Mouse (Mus musculus) gastrocnemius, postnatal 36 days (tissue): ENCODE measurements around the gene Zfp784. TPM values are rescaled to one million over a fixed set of nuclear protein-coding genes. Genes with fewer than 3 reads are reported as not detected.
"Not testable (repeated sequence)": the region's sequence is repeated elsewhere in the genome, so short reads cannot be mapped to it uniquely, and the experiment has no call there.

ENCODE experiments used
- DNase-seq, 2 experiments: peaks; one replicate each; pipeline ENCODE4 v3.0.0; 2022
- intact Hi-C: fragments of 180-260 bp; cut with DNase I; formaldehyde crosslinking; loops from one replicate; pipeline ENCODE4 v1.15.1; 2025
- total RNA-seq, 2 experiments: library from RNA; stranded (reverse); gene quantifications; 2 replicates each; pipeline ENCODE4 v1.2.3; 2021

Gene Zfp784
- total RNA-seq, 2 experiments from 2014 or later, result 2.2 to 3.9 TPM

DNA sequence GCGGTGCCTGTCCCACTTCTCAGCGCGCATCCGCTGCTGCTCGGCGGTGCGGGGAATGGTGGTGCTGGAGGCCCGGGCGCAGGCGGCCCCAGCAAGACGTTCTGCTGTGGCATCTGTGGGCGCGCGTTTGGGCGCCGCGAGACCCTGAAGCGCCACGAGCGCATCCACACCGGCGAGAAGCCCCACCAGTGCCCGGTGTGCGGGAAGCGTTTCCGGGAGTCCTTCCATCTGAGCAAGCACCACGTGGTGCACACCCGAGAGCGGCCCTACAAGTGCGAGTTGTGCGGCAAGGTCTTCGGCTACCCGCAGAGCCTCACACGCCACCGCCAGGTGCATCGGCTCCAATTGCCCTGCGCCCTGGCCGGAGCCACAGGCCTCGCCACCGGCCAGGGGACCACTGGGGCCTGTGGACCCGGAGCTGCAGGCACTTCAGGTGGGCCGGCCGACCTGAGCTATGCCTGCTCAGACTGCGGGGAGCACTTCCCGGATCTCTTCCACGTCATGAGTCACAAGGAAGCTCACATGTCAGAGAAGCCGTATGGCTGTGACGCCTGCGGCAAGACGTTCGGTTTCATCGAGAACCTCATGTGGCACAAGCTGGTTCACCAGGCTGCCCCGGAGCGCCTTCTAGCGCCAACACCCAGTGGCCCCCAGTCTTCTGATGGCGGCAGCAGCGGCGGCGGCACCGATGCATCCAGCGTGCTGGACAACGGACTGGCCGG lies 7.5 kb downstream of the Zfp784 start:
- intact Hi-C loops, result no loop called here
- DNase-seq, result no peak

DNA sequence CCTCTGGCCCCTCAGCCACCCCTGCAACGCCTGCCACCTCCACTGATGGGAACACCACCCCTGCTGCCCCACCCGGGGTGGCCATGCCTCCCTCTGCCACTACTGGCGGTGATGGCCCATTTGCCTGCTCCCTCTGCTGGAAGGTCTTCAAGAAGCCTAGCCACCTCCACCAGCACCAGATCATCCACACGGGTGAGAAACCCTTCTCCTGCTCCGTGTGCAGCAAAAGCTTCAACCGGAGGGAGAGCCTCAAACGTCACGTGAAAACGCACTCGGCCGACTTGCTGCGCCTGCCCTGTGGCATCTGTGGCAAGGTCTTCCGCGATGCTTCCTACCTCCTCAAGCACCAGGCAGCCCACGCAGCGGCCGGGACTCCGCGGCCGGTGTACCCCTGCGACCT lies 8.3 kb downstream of the Zfp784 start:
- DNase-seq, result no peak
- intact Hi-C loops, result no loop called here

GRCm38 (mm10) chr7:5029543-5029942 lies 8.7 kb downstream of the Zfp784 start:
- no peak for DNase-seq
- intact Hi-C loops, result no loop called here

DNA sequence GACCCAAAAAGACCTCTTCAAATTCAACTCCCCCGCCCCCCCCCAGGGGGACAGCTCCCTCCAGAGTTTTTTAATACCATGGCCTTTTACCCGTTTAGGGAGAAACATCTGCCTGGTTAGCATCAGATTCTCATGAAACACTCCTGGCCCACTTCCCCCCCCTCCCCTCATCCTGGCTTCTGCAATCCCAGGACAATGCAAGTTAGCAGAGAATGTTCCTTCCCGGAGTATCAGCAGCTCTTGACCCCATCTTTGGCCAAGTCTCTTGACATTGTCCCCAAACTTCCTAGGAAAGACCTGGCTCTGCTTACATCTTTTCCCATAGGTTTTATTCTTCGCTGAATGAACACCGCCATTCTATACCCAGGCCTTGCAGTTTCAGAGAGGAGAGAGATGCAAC lies 17.0 kb downstream of the Zfp784 start:
- DNase-seq, result no peak
- intact Hi-C loops, result no loop called here

- intact Hi-C loops, result no loop called here
- no peak for DNase-seq
Observed at GRCm38 (mm10) chr7:5020685-5021084, 17.6 kb downstream of the Zfp784 start.

DNA sequence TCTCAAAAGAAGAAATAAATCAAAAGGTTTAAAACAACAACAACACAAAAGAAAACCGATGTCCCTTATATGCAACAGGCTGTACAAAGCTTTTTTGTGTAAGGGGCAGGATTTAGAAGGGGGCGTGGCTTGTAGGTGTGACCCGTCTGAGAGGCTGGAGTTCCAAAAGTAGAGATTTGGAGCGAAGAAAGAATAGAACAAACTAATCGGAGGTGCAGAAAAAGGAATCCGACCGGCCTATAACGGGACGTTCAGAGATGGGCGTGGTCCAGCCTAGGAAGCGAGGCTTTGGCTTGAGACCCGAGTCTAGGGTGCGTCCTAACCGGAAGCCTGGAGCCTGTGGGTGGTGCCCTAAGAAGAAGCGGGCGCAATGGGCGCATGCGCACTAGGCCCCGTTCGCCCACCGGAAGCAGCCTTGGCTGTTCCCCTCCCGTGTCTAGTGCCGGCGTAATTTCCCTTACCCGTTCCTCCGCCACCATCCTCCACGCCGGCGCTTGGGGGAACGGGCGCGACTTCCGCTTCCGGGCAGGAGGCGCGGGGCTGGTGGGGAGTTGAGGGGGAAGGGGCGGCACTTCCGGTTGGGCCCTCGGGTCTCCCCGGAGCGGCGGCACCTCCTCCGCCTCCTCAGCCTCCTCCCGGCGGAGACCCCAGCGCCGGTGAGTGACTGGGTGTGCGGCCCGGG lies 18.1 kb downstream of the Zfp784 start, which contains the start of the genes Zfp865 and Ccdc106:
Zfp865 (plus strand) TSS at position 377 of the 682 bp plus-strand sequence.
Ccdc106 (plus strand) TSS at position 554 of the 682 bp plus-strand sequence.
- DNase-seq, result peak; percentile 99
- intact Hi-C loops, result no loop called here

- DNase-seq, intact Hi-C loops: not testable (repeated sequence)
Observed at GRCm38 (mm10) chr7:5019576-5019975, 18.7 kb downstream of the Zfp784 start.

DNA sequence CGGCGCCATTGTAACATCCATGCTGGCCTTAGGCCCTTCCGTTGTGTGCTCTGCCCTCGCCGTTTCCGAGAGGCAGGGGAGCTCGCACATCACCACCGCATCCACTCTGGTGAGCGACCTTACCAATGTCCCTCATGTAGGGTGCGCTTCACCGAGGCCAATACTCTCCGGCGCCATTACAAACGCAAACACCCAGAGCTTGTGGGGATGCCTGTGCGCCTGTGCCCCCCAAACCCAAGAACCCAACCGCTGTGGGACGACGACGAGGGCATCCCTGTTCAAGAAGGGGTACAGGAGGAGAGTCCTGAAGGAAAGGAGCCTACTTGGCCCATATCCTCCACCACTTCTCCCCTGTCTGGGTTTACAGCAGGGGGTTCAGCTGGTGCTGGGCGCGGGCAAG lies 20.3 kb downstream of the Zfp784 start:
- DNase-seq, result no peak
- intact Hi-C loops, result no loop called here

DNA sequence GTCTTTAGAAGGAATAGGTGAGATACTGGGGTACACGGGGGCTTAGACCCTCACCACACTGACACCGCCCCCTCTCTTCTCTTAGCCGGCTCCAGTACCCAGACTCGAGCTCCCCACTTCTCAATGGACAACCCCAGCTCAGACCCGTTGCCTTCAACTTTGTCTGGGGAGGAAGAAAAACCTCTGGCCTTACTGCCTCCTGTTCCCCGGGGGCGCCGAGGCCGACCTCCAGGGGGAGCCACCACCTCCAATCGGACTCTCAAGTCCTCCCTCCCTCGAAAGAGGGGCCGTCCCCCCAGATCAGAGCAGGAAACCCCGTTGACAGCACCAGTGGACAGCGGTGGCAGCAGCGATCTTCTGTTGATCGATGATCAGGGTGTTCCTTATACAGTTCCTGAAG lies 20.9 kb downstream of the Zfp784 start:
- intact Hi-C loops, result no loop called here
- DNase-seq, result no peak

- no peak for DNase-seq
- intact Hi-C loops, result no loop called here
Observed at GRCm38 (mm10) chr7:5016920-5017319, 21.3 kb downstream of the Zfp784 start.

GRCm38 (mm10) chr7:5016057-5016456 lies 22.2 kb downstream of the Zfp784 start:
- intact Hi-C loops, result no loop called here
- DNase-seq, result no peak

DNA sequence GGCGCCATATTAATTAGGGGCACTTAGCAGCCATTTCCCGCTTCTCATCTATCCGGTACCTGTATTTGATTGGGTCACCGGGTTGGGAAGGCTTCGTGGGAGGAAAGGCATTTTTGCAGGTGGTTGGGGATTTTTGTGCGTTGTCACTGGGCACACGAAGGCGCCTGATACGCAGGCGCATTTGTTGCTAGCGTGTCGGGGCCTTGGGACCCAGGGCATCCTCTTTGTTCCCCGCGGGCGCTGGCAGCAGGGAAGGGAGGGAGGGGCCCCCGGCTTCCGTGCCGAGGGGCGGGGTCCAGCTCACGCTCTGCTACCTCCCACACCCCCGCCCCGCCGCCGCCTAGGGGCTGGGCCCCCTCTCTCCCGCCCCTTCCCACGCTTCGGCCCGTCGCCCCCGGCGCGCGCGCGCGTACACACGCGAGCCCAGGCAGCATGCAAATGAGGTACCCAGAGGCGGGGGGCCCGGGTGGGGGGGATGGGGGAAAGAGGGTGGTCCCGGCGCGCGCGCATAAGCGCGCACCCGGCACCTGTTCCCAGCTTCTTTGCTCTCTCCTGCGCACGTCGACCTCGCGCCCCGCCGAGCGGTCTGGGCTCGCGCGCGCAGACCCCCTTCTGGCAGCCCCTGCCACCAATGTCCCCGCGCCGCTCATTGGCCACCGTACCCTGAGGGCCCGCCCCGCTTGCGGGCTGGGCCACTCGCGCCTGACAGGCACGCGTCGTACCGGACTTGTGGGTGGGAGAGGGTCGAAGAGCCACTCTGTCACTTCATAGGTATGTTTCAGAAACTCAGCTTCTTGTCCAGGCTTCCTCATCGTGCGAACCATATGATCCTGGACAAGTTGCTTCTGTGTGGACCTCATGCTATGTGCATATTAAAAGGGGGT lies 22.9 kb downstream of the Zfp784 start, which contains the start of gene Gm44973:
Gm44973 (plus strand) TSS at position 379 of the 884 bp plus-strand sequence.
- peak; percentile 92 to 93 for DNase-seq
- intact Hi-C loops, result no loop called here

GRCm38 (mm10) chr7:5014251-5015117 lies 23.8 kb downstream of the Zfp784 start, which contains the start of the genes Zfp524 and Fiz1:
Gene Zfp524, plus strand, starts transcription at chr7:5014415.
Gene Fiz1, minus strand, starts transcription at chr7:5014697.
- intact Hi-C loops, result no loop called here
- peak; percentile 95 to 98 for DNase-seq

DNA sequence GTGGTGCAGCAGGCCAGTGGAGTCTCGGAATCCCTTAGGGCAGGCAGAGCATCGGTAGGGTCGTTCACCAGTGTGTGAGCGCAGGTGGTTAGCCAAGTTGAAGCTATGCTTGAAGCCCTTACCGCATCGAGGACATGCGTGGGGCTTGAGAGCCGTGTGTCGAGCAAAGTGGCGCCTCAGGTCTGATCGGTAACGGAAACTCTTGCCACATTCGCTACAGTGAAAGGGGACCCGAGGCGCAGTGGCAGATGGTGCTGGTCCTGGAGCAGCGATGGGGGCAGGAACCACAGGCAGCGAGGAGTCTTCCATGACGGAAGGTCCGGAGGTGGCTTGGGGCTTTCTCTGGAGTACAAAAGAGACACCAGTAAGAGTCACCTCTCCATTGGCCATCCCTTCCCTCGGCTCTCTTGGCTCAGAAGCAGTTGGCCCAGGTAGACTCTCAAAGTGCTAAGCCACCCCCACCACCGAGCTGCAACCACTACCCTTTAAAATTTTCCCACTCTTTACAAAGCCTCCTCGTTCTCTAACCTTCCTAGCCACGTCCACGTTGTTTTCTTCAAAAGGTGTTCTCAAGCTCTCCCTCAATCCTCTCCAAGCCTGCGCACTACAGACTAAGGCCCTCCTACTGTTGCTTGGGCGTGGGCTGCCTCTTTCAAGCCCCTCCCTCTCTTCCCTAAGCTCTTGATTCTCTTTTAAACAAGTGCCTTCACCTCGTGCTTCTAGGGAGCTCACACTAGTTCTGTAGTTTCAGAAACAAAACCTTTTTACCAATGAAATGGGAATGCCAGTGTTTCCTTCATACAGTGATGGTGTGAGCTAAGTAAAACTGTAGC lies 25.3 kb downstream of the Zfp784 start:
- DNase-seq, result no peak
- intact Hi-C loops, result no loop called here

DNA sequence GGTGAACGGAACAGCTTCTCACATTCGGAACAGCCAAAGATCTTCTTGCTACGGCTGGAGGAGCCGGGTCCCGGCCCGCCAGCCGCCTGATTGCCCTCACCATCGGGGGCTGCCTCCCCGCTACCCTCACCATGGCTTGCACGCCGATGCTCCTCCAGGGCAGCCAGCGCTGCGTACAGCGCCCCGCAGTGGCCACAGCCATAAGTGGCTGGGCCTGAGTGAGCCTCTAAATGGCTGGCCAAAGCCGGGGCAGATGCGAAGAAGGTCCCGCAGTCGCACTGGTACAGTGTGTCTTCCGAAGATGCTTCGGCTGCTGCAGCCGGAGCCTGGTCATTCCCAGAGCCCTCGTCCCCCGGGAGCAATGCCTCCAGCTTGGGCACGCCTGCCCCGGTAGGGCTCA lies 30.0 kb downstream of the Zfp784 start:
- intact Hi-C loops, result loop anchor here (5.0 kb wide), 1 partner anchor 44 kb away; the partner anchor contains the start of gene Zfp580
- DNase-seq, result no peak

GRCm38 (mm10) chr7:5002876-5003275 lies 35.4 kb downstream of the Zfp784 start:
- intact Hi-C loops, DNase-seq: not testable (repeated sequence)

DNA sequence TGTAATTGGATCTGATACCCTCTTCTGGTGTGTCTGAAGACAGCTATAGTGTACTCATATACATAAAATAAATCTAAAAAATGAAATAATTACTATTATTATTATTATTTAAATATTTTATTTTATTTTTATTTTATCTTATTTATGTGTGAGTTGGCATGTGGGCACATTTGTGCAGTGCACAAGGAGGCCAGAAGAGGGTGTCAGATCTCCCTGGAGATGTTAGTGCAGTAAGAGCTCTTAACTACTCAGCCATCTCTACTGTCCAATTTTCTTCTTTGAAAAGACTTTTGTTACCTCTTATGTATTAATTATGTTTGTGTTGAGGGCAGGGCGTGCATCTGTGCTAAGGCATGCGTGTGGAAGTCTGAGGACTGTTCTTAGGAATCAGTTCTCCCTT lies 38.4 kb downstream of the Zfp784 start:
- intact Hi-C loops, result no loop called here

DNA sequence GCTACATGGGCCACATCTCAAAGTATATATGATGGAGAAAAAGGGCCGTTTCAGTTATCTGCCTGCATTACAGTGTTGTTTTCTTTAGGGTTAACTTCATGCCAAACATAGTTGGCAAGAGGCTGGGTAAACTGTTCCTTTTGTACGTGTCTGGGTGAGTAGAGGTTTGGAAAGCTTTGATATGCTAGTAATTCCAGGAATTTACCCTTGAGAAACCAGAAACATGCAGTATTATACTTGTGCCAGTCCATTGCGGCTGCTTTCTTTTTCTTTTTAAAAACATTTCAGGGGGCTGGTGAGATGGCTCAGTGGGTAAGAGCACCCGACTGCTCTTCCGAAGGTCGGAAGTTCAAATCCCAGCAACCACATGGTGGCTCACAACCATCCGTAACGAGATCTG lies 41.3 kb downstream of the Zfp784 start:
- intact Hi-C loops, result no loop called here
- DNase-seq, result no peak

More for the DNA sequence above, 38.4 kb downstream of the Zfp784 start:
- no peak for DNase-seq
